Mouse (Mus musculus): Measurements from ENCODE around the gene Plekha7.

DNA sequence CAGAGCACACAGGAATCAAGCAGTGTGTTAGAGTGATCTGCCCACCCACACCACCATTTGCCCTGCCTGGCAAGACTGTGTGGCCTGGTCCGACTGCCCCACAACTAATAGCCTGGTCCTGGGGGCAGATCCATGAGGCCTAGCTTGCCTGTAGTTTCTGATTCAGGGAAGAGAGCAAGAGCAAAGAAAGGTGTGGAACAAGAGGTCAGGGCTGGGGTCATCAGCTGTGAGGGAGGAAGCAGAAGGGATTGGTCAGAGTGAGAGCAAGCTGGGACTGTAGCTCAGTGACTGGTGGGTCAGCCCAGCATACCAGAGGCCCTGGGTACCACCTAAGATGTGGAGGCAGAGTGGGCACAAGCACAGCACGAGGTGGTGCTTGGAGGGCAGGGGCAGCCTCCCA is 181.1 kb downstream of the Plekha7 start:
- no peak for TF ChIP-seq CTCF (IDR thresholded peaks at IDR 0.05; ENCODE audit: extremely low read depth, insufficient read length, insufficient replicate concordance, low read depth, low read length)
- TF ChIP-seq POLR2A (IDR thresholded peaks at IDR 0.05; ENCODE audit: low read depth, low read length): no peak

Measured in small intestine, adult 2 months (tissue).